Mouse (Mus musculus): ENCODE results near the gene Npas2. TPM values are rescaled to one million over a fixed set of nuclear protein-coding genes. Genes with fewer than 3 reads are reported as not detected.

Npas2 gene
- 0.05 TPM in 2 replicates for polyA plus RNA-seq (2016; fragmentation: Nextera tagmentation; extraction: Ambion mirVana)

DNA sequence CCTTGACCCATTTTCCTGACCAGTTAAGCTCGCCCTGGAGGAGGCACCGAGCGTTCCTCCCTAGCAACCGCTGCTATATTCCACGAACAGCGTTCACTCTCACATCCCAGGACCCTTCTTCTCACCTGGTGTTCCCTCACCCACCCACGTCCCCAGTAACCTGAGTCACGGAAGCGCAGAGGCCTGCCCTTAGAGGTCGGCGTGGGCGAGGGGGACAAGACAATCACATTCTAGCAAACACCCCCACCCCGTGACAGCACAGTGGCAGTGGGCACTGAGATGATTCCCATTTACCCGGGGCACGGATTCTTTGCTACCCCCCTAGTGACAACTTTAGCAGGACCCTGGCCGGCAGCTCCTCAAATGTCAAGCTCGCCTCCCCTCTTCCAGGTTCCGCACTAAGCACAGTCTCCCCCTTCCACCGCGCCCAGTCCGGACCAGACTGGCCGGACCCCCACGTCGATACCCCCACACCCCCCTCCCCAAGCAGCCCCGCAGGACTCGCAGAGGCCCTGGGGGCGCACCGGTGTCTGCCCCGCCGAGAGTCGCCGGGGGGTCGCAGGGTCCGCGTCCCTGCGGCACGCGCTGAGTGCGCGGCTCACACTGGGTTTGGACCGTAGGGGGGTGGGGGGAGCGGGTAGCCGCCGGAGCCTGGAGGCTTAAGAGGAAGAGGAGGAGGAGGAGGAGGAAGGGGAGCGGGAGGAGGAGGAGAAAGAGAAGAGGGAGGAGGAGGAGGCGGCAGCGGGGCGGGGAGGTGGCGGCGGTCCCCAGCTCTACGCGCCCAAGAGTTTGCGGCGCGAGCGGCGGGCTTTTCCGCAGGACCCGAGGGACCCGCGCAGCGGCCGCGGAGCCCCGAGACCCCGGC, at the start of gene Npas2:
TSS of gene Npas2 (plus strand) at position 735 of the 865 bp plus-strand sequence.
- Histone ChIP-seq H3K9me3 (replicated peaks) (no peaks in the 10 kb centered on the region), H3K4me3 (peak within 1 kb of the TSS; percentile 82), H3K27ac (replicated peaks) (peak within 1 kb of the TSS; percentile 61), H3K27me3 (ENCODE audit: low read depth, poor library complexity, severe bottlenecking) (peaks cover 75% of the 10 kb centered on the region), H3K4me1 (peaks cover 25% of the 10 kb centered on the region), H3K36me3 (no peaks in the 10 kb centered on the region)
- WGBS: under 1% methylated on average over 56 of the region's 66 CpGs
- DNase-seq (ENCODE audit: low spot score): peak; percentile 50

GRCm38 (mm10) chr1:39156778-39157177, 36.8 kb upstream of the Npas2 start:
- no peaks in the 10 kb centered on the region for H3K27me3 ChIP-seq (ENCODE audit: low read depth, poor library complexity, severe bottlenecking)
- WGBS: 86% methylated on average over 4 of the region's 4 CpGs
- no peaks in the 10 kb centered on the region for H3K36me3 ChIP-seq

GRCm38 (mm10) chr1:39160167-39160566, 33.4 kb upstream of the Npas2 start:
- no peak for DNase-seq (ENCODE audit: low spot score)
- H3K36me3 ChIP-seq: no peaks in the 10 kb centered on the region
- H3K9me3 ChIP-seq (replicated peaks): no peaks in the 10 kb centered on the region
- 75% methylated on average over 4 of the region's 4 CpGs for WGBS
- H3K27me3 ChIP-seq (ENCODE audit: low read depth, poor library complexity, severe bottlenecking): no peaks in the 10 kb centered on the region
- H3K27ac ChIP-seq (replicated peaks): no peak overlapping the region
- no peaks in the 10 kb centered on the region for H3K4me1 ChIP-seq
- H3K4me3 ChIP-seq: no peak overlapping the region

More at GRCm38 (mm10) chr1:39156778-39157177, 36.8 kb upstream of the Npas2 start:
- no peaks in the 10 kb centered on the region for H3K4me1 ChIP-seq
- no peak for DNase-seq (ENCODE audit: low spot score)
- H3K4me3 ChIP-seq: no peak overlapping the region
- no peaks in the 10 kb centered on the region for H3K9me3 ChIP-seq (replicated peaks)
- H3K27ac ChIP-seq (replicated peaks): no peak overlapping the region

- DNase-seq (ENCODE audit: low spot score): no peak
- Histone ChIP-seq H3K4me3 (no peak overlapping the region), H3K9me3 (replicated peaks) (no peaks in the 10 kb centered on the region), H3K36me3 (no peaks in the 10 kb centered on the region), H3K4me1 (no peaks in the 10 kb centered on the region), H3K27me3 (ENCODE audit: low read depth, poor library complexity, severe bottlenecking) (no peaks in the 10 kb centered on the region), H3K27ac (replicated peaks) (no peak overlapping the region)
- WGBS: 89% methylated on average over 1 of the region's 1 CpGs
Measured at GRCm38 (mm10) chr1:39163077-39163476, 30.5 kb upstream of the Npas2 start.

- H3K27me3 ChIP-seq (ENCODE audit: low read depth, poor library complexity, severe bottlenecking): no peaks in the 10 kb centered on the region
- H3K4me1 ChIP-seq: no peaks in the 10 kb centered on the region
- DNase-seq (ENCODE audit: low spot score): no peak
- H3K9me3 ChIP-seq (replicated peaks): peaks cover 7% of the 10 kb centered on the region; the same call in 1 of the 2 replicates
- no peak overlapping the region for H3K27ac ChIP-seq (replicated peaks)
- no peak overlapping the region for H3K4me3 ChIP-seq
- WGBS: 92% methylated on average over 5 of the region's 5 CpGs
- H3K36me3 ChIP-seq: no peaks in the 10 kb centered on the region
Measured at GRCm38 (mm10) chr1:39176690-39177089, 16.8 kb upstream of the Npas2 start.

GRCm38 (mm10) chr1:39177211-39177610, 16.3 kb upstream of the Npas2 start:
- DNase-seq (ENCODE audit: low spot score): no peak
- Histone ChIP-seq H3K9me3 (replicated peaks) (peaks cover 7% of the 10 kb centered on the region; the same call in 1 of the 2 replicates), H3K27me3 (ENCODE audit: low read depth, poor library complexity, severe bottlenecking) (no peaks in the 10 kb centered on the region), H3K4me1 (no peaks in the 10 kb centered on the region), H3K27ac (replicated peaks) (no peak overlapping the region), H3K4me3 (no peak overlapping the region), H3K36me3 (no peaks in the 10 kb centered on the region)
- 88% methylated on average over 14 of the region's 14 CpGs for WGBS

DNA sequence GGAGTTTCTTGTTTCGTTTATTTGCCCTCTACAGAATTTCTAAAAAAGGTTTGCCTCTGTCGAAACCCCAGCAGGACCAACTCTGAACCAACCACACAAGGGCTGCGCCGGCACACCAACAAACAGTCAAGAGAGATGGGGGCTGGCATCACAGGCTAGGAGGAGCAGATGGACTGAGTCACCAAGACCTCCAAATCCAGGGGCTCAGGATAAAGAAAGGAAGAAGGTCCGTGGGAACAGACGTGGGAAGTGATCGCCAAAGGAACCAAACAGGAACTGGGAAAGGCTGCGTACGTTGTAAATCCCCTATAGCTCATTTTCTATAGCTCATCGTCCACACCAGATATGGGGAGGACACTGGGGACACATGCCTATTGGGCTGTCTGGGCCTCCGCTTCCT, 13.7 kb upstream of the Npas2 start:
- Histone ChIP-seq H3K27ac (replicated peaks) (no peak overlapping the region), H3K9me3 (replicated peaks) (peaks cover 7% of the 10 kb centered on the region; the same call in 1 of the 2 replicates), H3K27me3 (ENCODE audit: low read depth, poor library complexity, severe bottlenecking) (no peaks in the 10 kb centered on the region), H3K4me3 (no peak overlapping the region), H3K4me1 (no peaks in the 10 kb centered on the region), H3K36me3 (no peaks in the 10 kb centered on the region)
- DNase-seq (ENCODE audit: low spot score): no peak
- 96% methylated on average over 11 of the region's 11 CpGs for WGBS

GRCm38 (mm10) chr1:39180517-39180916, 13.0 kb upstream of the Npas2 start:
- Histone ChIP-seq H3K27me3 (ENCODE audit: low read depth, poor library complexity, severe bottlenecking) (no peaks in the 10 kb centered on the region), H3K27ac (replicated peaks) (no peak overlapping the region), H3K4me1 (no peaks in the 10 kb centered on the region), H3K9me3 (replicated peaks) (peaks cover 7% of the 10 kb centered on the region; the same call in 1 of the 2 replicates), H3K36me3 (no peaks in the 10 kb centered on the region), H3K4me3 (no peak overlapping the region)
- WGBS: 93% methylated on average over 1 of the region's 1 CpGs
- no peak for DNase-seq (ENCODE audit: low spot score)

- no peak overlapping the region for H3K27ac ChIP-seq (replicated peaks)
- no peak overlapping the region for H3K4me3 ChIP-seq
- no peaks in the 10 kb centered on the region for H3K27me3 ChIP-seq (ENCODE audit: low read depth, poor library complexity, severe bottlenecking)
- peaks cover 7% of the 10 kb centered on the region; the same call in 1 of the 2 replicates for H3K9me3 ChIP-seq (replicated peaks)
- WGBS: 87% methylated on average over 4 of the region's 4 CpGs
- peaks cover 5% of the 10 kb centered on the region; the same call in 1 of the 2 replicates for H3K4me1 ChIP-seq
- no peaks in the 10 kb centered on the region for H3K36me3 ChIP-seq
- no peak for DNase-seq (ENCODE audit: low spot score)
Measured at GRCm38 (mm10) chr1:39181901-39182300, 11.6 kb upstream of the Npas2 start.

- H3K4me1 ChIP-seq: peaks cover 5% of the 10 kb centered on the region; the same call in 1 of the 2 replicates
- no peaks in the 10 kb centered on the region for H3K9me3 ChIP-seq (replicated peaks)
- DNase-seq (ENCODE audit: low spot score): no peak
- WGBS: 84% methylated on average over 5 of the region's 5 CpGs
- H3K4me3 ChIP-seq: no peak overlapping the region
- H3K27me3 ChIP-seq (ENCODE audit: low read depth, poor library complexity, severe bottlenecking): peaks cover 5% of the 10 kb centered on the region
- H3K36me3 ChIP-seq: no peaks in the 10 kb centered on the region
- H3K27ac ChIP-seq (replicated peaks): no peak overlapping the region
Measured at GRCm38 (mm10) chr1:39185833-39186232, 7.7 kb upstream of the Npas2 start.

- Histone ChIP-seq H3K9me3 (replicated peaks) (no peaks in the 10 kb centered on the region), H3K27ac (replicated peaks) (no peak overlapping the region), H3K4me1 (peaks cover 5% of the 10 kb centered on the region; the same call in 1 of the 2 replicates), H3K4me3 (no peak overlapping the region), H3K36me3 (no peaks in the 10 kb centered on the region), H3K27me3 (ENCODE audit: low read depth, poor library complexity, severe bottlenecking) (peaks cover 16% of the 10 kb centered on the region)
- 58% methylated on average over 6 of the region's 6 CpGs for WGBS
- no peak for DNase-seq (ENCODE audit: low spot score)
Measured at GRCm38 (mm10) chr1:39186711-39187437, 6.7 kb upstream of the Npas2 start.

GRCm38 (mm10) chr1:39191122-39191521, 2.4 kb upstream of the Npas2 start:
- Histone ChIP-seq H3K36me3 (no peaks in the 10 kb centered on the region), H3K27ac (replicated peaks) (no peak overlapping the region), H3K4me1 (peaks cover 30% of the 10 kb centered on the region), H3K27me3 (ENCODE audit: low read depth, poor library complexity, severe bottlenecking) (peaks cover 58% of the 10 kb centered on the region), H3K9me3 (replicated peaks) (no peaks in the 10 kb centered on the region), H3K4me3 (no peak overlapping the region)
- no peak for DNase-seq (ENCODE audit: low spot score)
- 79% methylated on average over 5 of the region's 5 CpGs for WGBS

Measured in midbrain, embryonic 10.5 days (tissue).